8 mouse cellular contexts compared by ENCODE assay signal in genomic region chr6:108065583-108065982, GRCm38 (mm10). TPM values are rescaled to one million over a fixed set of nuclear protein-coding genes. Genes with fewer than 3 reads are reported as not detected.
DNase-seq lines count a peak whose midpoint lies in the region; ATAC-seq lines count a peak whose summit lies in the region.

No protein-coding gene starts in this region.

- WGBS in forebrain, embryonic 13.5 days: 14% methylated on average over 5 of the region's 6 CpGs
- 12% methylated on average over 6 of the region's 6 CpGs for WGBS in hindbrain, embryonic 11.5 days

- no peaks in the 10 kb centered on the region for H3K27me3 ChIP-seq in forebrain, embryonic 13.5 days
- no peaks in the 10 kb centered on the region for H3K27me3 ChIP-seq in hindbrain, embryonic 11.5 days (ENCODE audit: control insufficient read depth, insufficient read depth, low read length)

- peak overlapping the region; percentile 80 for H3K27ac ChIP-seq in forebrain, embryonic 13.5 days
- 0 out of 2 replicates have a peak overlapping the region, but pooled peaks have one; percentile 65 for H3K27ac ChIP-seq in hindbrain, embryonic 11.5 days (ENCODE audit: low read depth, low read length)

- no peaks in the 10 kb centered on the region for H3K4me1 ChIP-seq in forebrain, embryonic 13.5 days
- no peaks in the 10 kb centered on the region for H3K4me1 ChIP-seq in hindbrain, embryonic 11.5 days (replicated peaks; ENCODE audit: control insufficient read depth, insufficient read depth, low read length)

- peak; percentile 76 for DNase-seq in NIH3T3 (ENCODE audit: low read depth)
- peak; percentile 71 for DNase-seq in c-Kit-positive CD71-positive TER-119-negative erythroid progenitor cells, embryonic 14.5 days (ENCODE audit: low read depth)
- peak; percentile 81 for DNase-seq in hindbrain, embryonic 11.5 days (ENCODE audit: low spot score)
- DNase-seq in layer of hippocampus, postnatal 36 days: peak; percentile 67 to 69
- DNase-seq in lung, postnatal 36 days: peak; percentile 95
- peak; percentile 91 for DNase-seq in right cerebral cortex, postnatal 10 days (ENCODE audit: low spot score in 2 of 2)
- DNase-seq in yolk sac, embryonic 10.5 days (ENCODE audit: low spot score): no peak

- peak overlapping the region; percentile 51 for H3K9ac ChIP-seq in forebrain, embryonic 13.5 days
- peak overlapping the region; percentile 55; the same call in 1 of the 2 replicates for H3K9ac ChIP-seq in hindbrain, embryonic 11.5 days (ENCODE audit: low read depth, low read length)

- no peak for ATAC-seq in forebrain, embryonic 13.5 days
- no peak for ATAC-seq in hindbrain, embryonic 11.5 days (ENCODE audit: low FRiP score)

- H3K9me3 ChIP-seq in forebrain, embryonic 13.5 days (replicated peaks): no peaks in the 10 kb centered on the region
- no peaks in the 10 kb centered on the region for H3K9me3 ChIP-seq in hindbrain, embryonic 11.5 days (ENCODE audit: control insufficient read depth, low read length)

- peak overlapping the region; percentile 47 for H3K4me3 ChIP-seq in forebrain, embryonic 13.5 days
- peak overlapping the region; percentile 36 for H3K4me3 ChIP-seq in hindbrain, embryonic 11.5 days (ENCODE audit: low read depth, low read length)

- H3K36me3 ChIP-seq in forebrain, embryonic 13.5 days (ENCODE audit: poor library complexity, severe bottlenecking): no peaks in the 10 kb centered on the region
- no peaks in the 10 kb centered on the region for H3K36me3 ChIP-seq in hindbrain, embryonic 11.5 days (ENCODE audit: control insufficient read depth, insufficient read depth, low read length)

- peak overlapping the region; percentile 60 for H3K4me2 ChIP-seq in forebrain, embryonic 13.5 days
- peak overlapping the region; percentile 45 for H3K4me2 ChIP-seq in hindbrain, embryonic 11.5 days (replicated peaks; ENCODE audit: low read depth, low read length)

RNA-seq across cellular contexts. Expression of gene Setmar, which starts 0.7 kb away (rescaled TPM):
- polyA plus RNA-seq in forebrain, embryonic 13.5 days (2015; fragmentation: Nextera tagmentation; extraction: Ambion mirVana): 6.4 and 8.0 TPM in 2 replicates
- 8.4 and 9.7 TPM in 2 replicates for polyA plus RNA-seq in hindbrain, embryonic 11.5 days (2014; fragmentation: Nextera tagmentation; extraction: Ambion mirVana)
- total RNA-seq in layer of hippocampus, postnatal 36 days (2021): 1 to 10 TPM; 9.2 to 9.3 TPM
